Mouse (Mus musculus) midbrain, embryonic 14.5 days (tissue): Measurements from ENCODE around the gene Camsap2. TPM values are rescaled to one million over a fixed set of nuclear protein-coding genes. Genes with fewer than 3 reads are reported as not detected.

ENCODE experiments used
- ATAC-seq: fragments of 200-750 bp; cut with Nextera tagmentation; 2 replicates; pipeline ENCODE4 v1.8.0; 2017; ENCODE audit warnings: moderate number of reproducible peaks, moderate library complexity; ENCODE audit not compliant: low FRiP score, low TSS enrichment
- DNase-seq: peaks from one replicate; pipeline ENCODE4 v3.0.0-alpha.2; 2015
- H3K27ac ChIP-seq: fragments of 300-500 bp; sonication (generic); replicated peaks from 2 replicates; pipeline ENCODE4 v1.5.1; 2014; ENCODE audit warnings: mild to moderate bottlenecking, low read depth, low read length, moderate library complexity
- H3K27me3 ChIP-seq: fragments of 300-500 bp; sonication (generic); 2 replicates; pipeline ENCODE4 v1.6.1; 2014; ENCODE audit warnings: low read length, control low read depth, mixed read lengths; ENCODE audit not compliant: control insufficient read depth, insufficient read depth
- H3K36me3 ChIP-seq: fragments of 300-500 bp; sonication (generic); 2 replicates; pipeline ENCODE4 v1.6.1; 2014; ENCODE audit warnings: low read length, control low read depth; ENCODE audit not compliant: control insufficient read depth, insufficient read depth
- H3K4me1 ChIP-seq: fragments of 300-500 bp; sonication (generic); 2 replicates; pipeline ENCODE4 v1.6.1; 2014; ENCODE audit warnings: mild to moderate bottlenecking, antibody characterized with exemption, low read length, control low read depth; ENCODE audit not compliant: control insufficient read depth, insufficient read depth
- H3K4me2 ChIP-seq: fragments of 300-500 bp; sonication (generic); 2 replicates; pipeline ENCODE4 v1.6.1; 2014; ENCODE audit warnings: mild to moderate bottlenecking, low read length, moderate library complexity
- H3K4me3 ChIP-seq: fragments of 300-500 bp; sonication (generic); replicated peaks from 2 replicates; pipeline ENCODE4 v1.5.1; 2014; ENCODE audit warnings: low read depth, low read length
- H3K9ac ChIP-seq: fragments of 300-500 bp; sonication (generic); replicated peaks from 2 replicates; pipeline ENCODE4 v1.6.1; 2014; ENCODE audit warnings: mild to moderate bottlenecking, low read length, moderate library complexity
- H3K9me3 ChIP-seq: fragments of 300-500 bp; sonication (generic); 2 replicates; pipeline ENCODE4 v1.6.1; 2016; ENCODE audit warnings: low read length, control low read depth, mixed read lengths; ENCODE audit not compliant: control insufficient read depth
- WGBS: fragments of 180-500 bp; shearing (Covaris S2); extraction: QIAGEN DNeasy Blood & Tissue Kit; methylation state at CpG from one replicate; pipeline ENCODE4 v1.1.7; 2014; 5-methylcytosine and 5-hydroxymethylcytosine counted together
- polyA plus RNA-seq: library from polyadenylated mRNA; unstranded; fragments of >200 nt; fragmentation: Nextera tagmentation; extraction: Ambion mirVana; gene quantifications from 2 replicates; pipeline ENCODE4 v1.2.1, GENCODE M21; 2014

Camsap2 gene
- polyA plus RNA-seq, 1 experiment from 2014 or later: 63.8 TPM

DNA sequence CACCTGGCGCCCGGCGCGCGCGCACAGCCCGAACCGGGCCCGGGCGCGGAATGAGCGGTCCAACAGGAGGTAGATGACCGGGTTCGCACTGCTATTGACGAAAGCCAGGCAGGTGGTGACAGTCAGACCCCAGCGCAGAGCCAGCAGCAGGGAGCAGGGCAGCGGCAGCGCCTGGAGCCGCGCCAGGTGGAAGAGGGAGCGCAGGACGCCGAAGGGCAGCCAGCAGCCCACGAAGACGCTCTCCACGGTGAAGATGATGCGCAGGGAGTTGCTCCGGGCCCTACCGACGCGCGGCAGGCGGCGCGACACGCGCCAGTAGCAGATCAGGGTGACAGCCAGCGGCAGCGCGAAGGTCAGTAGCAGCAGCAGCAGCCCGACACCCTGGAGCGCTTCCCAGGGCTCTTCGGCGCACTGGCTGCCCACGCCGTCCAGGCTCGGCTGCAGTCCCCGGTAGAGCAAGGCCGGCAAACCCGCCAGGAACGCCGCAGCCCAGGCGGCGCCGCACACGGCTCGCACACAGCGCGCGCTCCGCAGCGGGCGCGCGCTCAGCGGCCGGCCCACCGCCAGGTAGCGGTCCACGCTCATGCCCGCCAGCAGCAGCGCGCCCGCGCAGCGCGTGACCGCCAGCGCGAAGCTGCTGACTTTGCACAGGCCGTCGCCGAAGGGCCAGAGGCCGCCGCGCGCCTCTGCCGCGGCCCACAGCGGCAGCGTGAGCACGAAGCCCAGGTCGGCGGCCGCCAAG is 85.8 kb downstream of the Camsap2 start:
- Histone ChIP-seq H3K4me3 (peak overlapping the region; percentile 51), H3K9me3 (no peaks in the 10 kb centered on the region), H3K9ac (peak overlapping the region; percentile 66), H3K4me1 (peaks cover 7% of the 10 kb centered on the region), H3K27ac (peak overlapping the region; percentile 49), H3K36me3 (no peaks in the 10 kb centered on the region), H3K4me2 (peak overlapping the region; percentile 86), H3K27me3 (peaks cover 62% of the 10 kb centered on the region)
- DNase-seq: peak; percentile 90
- 1% methylated on average over 95 of the region's 95 CpGs for WGBS
- ATAC-seq: peak; percentile 82

DNA sequence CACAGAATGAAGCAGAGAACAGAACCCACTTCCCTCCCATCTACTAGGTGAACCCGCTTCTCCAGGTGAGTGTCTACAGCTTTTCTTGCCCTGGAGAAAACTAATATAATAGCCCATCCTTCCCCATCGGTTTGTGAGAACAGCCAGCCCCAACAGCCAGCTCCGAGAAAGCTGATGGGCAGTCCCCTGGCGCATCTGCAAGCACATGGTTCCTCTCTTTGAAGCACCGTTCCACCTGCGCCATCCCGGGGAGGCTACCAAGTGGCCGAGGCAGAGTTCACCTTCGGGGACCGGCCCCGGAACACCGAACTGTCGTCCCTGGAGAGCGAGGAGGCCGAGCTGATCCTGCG is 86.4 kb downstream of the Camsap2 start:
- DNase-seq: no peak
- H3K9ac ChIP-seq: peak overlapping the region; percentile 66
- H3K4me1 ChIP-seq: peaks cover 7% of the 10 kb centered on the region
- peaks cover 62% of the 10 kb centered on the region for H3K27me3 ChIP-seq
- H3K4me3 ChIP-seq: peak overlapping the region; percentile 51
- ATAC-seq: no peak
- WGBS: 3% methylated on average over 16 of the region's 16 CpGs
- H3K4me2 ChIP-seq: peak overlapping the region; percentile 86
- no peaks in the 10 kb centered on the region for H3K36me3 ChIP-seq
- H3K9me3 ChIP-seq: no peaks in the 10 kb centered on the region
- H3K27ac ChIP-seq: no peak overlapping the region

DNA sequence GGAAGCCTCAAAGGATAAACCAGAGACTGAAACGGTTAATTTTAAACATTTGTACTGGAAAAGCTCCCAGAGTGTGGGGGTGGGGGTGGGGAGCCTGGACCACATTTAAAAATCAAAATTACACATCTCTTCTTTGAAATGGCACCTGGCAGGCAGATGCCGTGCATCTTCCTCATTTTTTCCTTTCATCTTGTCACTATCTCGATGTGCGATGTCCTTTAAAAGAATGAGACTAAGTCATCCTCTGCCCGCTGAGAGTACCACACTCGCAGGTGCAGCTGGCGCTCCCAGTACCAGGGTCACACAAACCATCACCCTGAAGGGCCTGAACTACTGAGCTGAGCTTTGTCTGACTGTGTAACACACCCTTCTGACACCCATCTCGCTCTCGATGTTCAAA is 87.4 kb downstream of the Camsap2 start:
- 70% methylated on average over 9 of the region's 9 CpGs for WGBS
- Histone ChIP-seq H3K4me1 (peaks cover 7% of the 10 kb centered on the region), H3K27me3 (peaks cover 61% of the 10 kb centered on the region), H3K4me2 (no peak overlapping the region), H3K36me3 (no peaks in the 10 kb centered on the region), H3K9me3 (no peaks in the 10 kb centered on the region), H3K9ac (no peak overlapping the region), H3K4me3 (no peak overlapping the region), H3K27ac (no peak overlapping the region)
- no peak for ATAC-seq
- DNase-seq: no peak

DNA sequence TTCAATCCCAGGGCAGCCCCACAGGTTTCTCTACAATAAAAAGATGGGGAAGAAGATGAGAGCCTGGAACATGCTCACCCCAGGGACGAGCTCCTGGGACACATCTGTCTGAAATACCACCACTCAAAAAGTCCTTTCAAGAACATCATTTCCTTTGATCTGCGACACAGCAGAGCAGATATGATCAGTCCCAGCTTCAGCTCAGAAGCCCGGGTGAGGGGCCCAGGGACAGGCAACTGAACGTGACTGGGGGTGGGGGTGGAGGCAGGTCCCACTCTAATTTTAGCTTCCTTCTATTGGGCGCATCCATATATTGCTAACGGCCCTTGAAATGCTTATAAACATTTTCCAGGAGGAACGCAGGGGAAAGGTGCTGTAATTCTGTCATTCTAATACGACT is 90.2 kb downstream of the Camsap2 start:
- no peaks in the 10 kb centered on the region for H3K36me3 ChIP-seq
- ATAC-seq (no peak), DNase-seq (no peak)
- H3K4me3 ChIP-seq: no peak overlapping the region
- no peak overlapping the region for H3K9ac ChIP-seq
- H3K4me1 ChIP-seq: peaks cover 7% of the 10 kb centered on the region
- H3K27me3 ChIP-seq: peaks cover 33% of the 10 kb centered on the region
- 53% methylated on average over 8 of the region's 8 CpGs for WGBS
- H3K9me3 ChIP-seq: no peaks in the 10 kb centered on the region
- no peak overlapping the region for H3K4me2 ChIP-seq
- no peak overlapping the region for H3K27ac ChIP-seq

DNA sequence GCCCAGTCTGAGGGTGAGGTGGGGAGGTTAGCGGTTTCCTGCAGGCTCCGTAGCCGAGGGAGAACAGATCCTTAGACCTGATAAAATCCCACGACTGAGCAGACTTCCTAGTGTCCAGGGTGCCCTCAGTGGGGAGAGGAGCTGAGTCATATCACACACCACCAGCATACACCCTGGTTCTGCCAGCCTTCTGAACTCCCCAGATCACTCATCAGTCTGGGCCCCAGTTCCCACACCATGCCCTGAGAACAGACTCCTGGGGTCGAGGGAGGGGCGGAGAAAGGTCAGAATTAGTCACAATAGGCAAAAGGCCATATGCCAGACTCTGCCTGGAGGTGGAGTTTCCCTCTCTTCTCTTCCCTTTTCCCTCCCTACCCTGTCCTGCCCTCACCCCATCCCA is 90.7 kb downstream of the Camsap2 start:
- 37% methylated on average over 6 of the region's 6 CpGs for WGBS
- H3K9ac ChIP-seq: no peak overlapping the region

DNA sequence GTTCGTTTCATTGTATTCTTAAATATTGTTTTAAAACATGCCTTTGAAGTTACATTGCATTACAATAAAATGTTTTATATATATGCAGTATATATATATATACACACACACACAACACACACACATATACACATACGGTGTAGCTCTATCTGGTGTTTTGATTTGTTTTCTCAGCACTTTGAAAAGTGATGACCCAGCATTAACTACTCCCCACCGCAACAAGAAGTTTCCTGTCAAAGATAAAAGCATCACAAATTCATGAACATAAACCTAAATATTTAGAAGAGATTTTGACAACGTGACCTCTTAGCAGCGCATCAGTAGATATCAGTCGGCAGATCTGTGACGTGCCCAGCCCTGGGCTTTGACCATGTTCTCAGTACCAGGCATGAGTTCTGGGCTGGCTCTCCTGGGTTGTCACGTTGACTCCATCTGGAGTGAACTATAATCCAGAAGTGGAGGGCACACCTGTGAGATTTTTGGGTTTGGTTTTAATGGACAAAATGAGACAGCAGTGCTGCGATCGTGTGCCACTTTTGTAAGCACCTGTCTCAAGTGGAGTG is 91.3 kb downstream of the Camsap2 start:
- DNase-seq (no peak), ATAC-seq (no peak)
- H3K9ac ChIP-seq: no peak overlapping the region
- H3K27me3 ChIP-seq: peaks cover 24% of the 10 kb centered on the region
- H3K4me1 ChIP-seq: peaks cover 3% of the 10 kb centered on the region
- WGBS: 86% methylated on average over 10 of the region's 10 CpGs
- H3K4me2 ChIP-seq: no peak overlapping the region
- no peak overlapping the region for H3K27ac ChIP-seq
- H3K4me3 ChIP-seq: no peak overlapping the region
- no peaks in the 10 kb centered on the region for H3K36me3 ChIP-seq
- no peaks in the 10 kb centered on the region for H3K9me3 ChIP-seq

More for the DNA sequence above, 90.7 kb downstream of the Camsap2 start:
- Histone ChIP-seq H3K27me3 (peaks cover 29% of the 10 kb centered on the region), H3K27ac (no peak overlapping the region), H3K4me1 (peaks cover 7% of the 10 kb centered on the region), H3K9me3 (no peaks in the 10 kb centered on the region), H3K36me3 (no peaks in the 10 kb centered on the region), H3K4me3 (no peak overlapping the region), H3K4me2 (no peak overlapping the region)
- no peak for ATAC-seq
- DNase-seq: no peak

DNA sequence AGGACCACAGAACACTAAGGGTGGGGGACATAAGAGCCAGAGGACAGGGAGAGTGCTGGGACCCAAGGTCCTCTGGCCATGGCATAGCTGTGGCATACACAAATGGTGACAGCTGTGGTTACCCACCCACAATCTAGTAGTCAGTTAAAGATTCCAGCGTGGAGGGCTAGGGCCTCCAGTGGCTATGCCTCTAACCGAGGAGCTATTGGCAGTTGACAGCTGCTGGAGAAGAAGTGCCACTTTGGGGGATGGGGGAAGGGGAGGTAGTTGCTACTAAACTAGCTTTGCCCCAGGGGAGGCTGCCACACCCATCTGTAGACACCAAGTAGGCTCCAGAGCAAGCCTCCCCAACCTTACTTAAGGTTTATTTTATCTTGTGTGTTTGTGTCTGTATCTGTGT is 92.4 kb downstream of the Camsap2 start:
- H3K4me1 ChIP-seq: no peaks in the 10 kb centered on the region
- H3K4me3 ChIP-seq: no peak overlapping the region
- ATAC-seq (no peak), DNase-seq (no peak)
- peaks cover 12% of the 10 kb centered on the region; the same call in 1 of the 2 replicates for H3K27me3 ChIP-seq
- WGBS: 46% methylated on average over 2 of the region's 2 CpGs
- no peaks in the 10 kb centered on the region for H3K36me3 ChIP-seq
- H3K27ac ChIP-seq: no peak overlapping the region
- H3K9me3 ChIP-seq: no peaks in the 10 kb centered on the region
- no peak overlapping the region for H3K9ac ChIP-seq
- no peak overlapping the region for H3K4me2 ChIP-seq

DNA sequence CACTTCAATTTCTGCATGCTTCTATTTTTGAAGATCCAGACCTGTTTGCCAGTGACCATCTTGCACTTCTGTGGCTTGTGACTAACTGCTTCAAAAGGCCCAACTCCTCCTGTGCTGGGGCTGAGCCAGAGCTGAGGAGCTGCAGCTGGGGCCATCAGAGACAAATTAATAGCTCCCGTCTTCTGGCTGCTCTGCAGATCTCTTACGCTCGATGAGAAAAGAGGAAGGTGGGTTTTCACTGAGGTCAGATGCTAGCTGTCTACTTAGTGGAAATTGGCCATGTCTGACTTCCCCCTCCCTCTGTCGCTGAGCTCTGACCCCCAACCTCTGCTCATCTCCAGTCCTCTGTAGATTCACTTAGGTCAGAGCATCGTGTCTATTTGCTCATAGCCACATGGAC is 96.2 kb downstream of the Camsap2 start:
- no peaks in the 10 kb centered on the region for H3K9me3 ChIP-seq
- no peak overlapping the region for H3K9ac ChIP-seq
- no peaks in the 10 kb centered on the region for H3K36me3 ChIP-seq
- ATAC-seq (no peak), DNase-seq (no peak)
- H3K4me1 ChIP-seq: no peaks in the 10 kb centered on the region
- H3K27me3 ChIP-seq: no peaks in the 10 kb centered on the region
- no peak overlapping the region for H3K27ac ChIP-seq
- no peak overlapping the region for H3K4me3 ChIP-seq
- WGBS: 74% methylated on average over 5 of the region's 5 CpGs
- H3K4me2 ChIP-seq: no peak overlapping the region

DNA sequence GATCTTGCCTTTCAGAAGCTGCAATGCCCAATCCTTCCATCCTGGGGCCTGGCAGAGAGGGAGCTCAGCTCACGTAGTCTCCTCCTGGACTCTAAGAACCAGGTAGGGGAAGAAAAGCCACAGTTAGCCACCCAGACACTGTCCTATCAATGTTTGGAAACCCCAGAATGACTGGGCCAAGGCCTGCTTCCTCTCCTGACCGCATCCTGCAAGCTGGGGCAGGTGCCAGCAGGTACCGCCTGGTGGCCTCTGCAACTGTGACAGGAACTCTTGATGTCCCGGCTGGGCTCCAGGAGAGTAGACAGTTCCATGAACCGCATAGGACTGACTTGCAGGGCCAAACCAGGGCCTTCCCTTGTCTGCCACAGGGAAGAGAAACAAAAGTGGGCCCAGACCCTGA is 98.5 kb downstream of the Camsap2 start:
- no peak overlapping the region for H3K9ac ChIP-seq
- no peaks in the 10 kb centered on the region for H3K4me1 ChIP-seq
- no peak overlapping the region for H3K4me3 ChIP-seq
- no peaks in the 10 kb centered on the region for H3K36me3 ChIP-seq
- no peaks in the 10 kb centered on the region for H3K9me3 ChIP-seq
- no peak overlapping the region for H3K27ac ChIP-seq
- 92% methylated on average over 5 of the region's 5 CpGs for WGBS
- H3K27me3 ChIP-seq: no peaks in the 10 kb centered on the region
- DNase-seq: no peak
- H3K4me2 ChIP-seq: no peak overlapping the region
- no peak for ATAC-seq
